Mouse (Mus musculus) lung, postnatal 0 days (tissue): ENCODE results near the gene Mindy4. TPM values are rescaled to one million over a fixed set of nuclear protein-coding genes. Genes with fewer than 3 reads are reported as not detected.
A peak's percentile ranks its signal among the peaks of the same experiment; 100 is the strongest.

Source experiments
- ATAC-seq: fragments of 200-750 bp; cut with Nextera tagmentation; 2 replicates; pipeline ENCODE4 v1.8.0; 2017; ENCODE audit warnings: moderate library complexity
- DNase-seq: peaks from one replicate; pipeline ENCODE4 v3.0.0-alpha.2; 2016; ENCODE audit warnings: low spot score
- H3K27ac ChIP-seq: fragments of 300-500 bp; sonication (generic); 2 replicates; pipeline ENCODE4 v1.5.1; 2014; ENCODE audit warnings: antibody characterized with exemption, mild to moderate bottlenecking, low read length, mixed read lengths
- H3K27me3 ChIP-seq: fragments of 300-500 bp; sonication (generic); replicated peaks from 2 replicates; pipeline ENCODE4 v1.6.1; 2014; ENCODE audit warnings: low read length, mixed read lengths; ENCODE audit not compliant: insufficient read depth
- H3K36me3 ChIP-seq: fragments of 300-500 bp; sonication (generic); 2 replicates; pipeline ENCODE4 v1.6.1; 2014; ENCODE audit warnings: low read length, mixed read lengths; ENCODE audit not compliant: insufficient read depth
- H3K4me1 ChIP-seq: fragments of 300-500 bp; sonication (generic); 2 replicates; pipeline ENCODE4 v1.6.1; 2014; ENCODE audit warnings: antibody characterized with exemption, low read depth, low read length, mixed read lengths; ENCODE audit not compliant: insufficient read depth
- H3K4me2 ChIP-seq: fragments of 300-500 bp; sonication (generic); replicated peaks from 2 replicates; pipeline ENCODE4 v1.6.1; 2014; ENCODE audit warnings: low read depth, mild to moderate bottlenecking, low read length, moderate library complexity, mixed read lengths
- H3K4me3 ChIP-seq: fragments of 300-500 bp; sonication (generic); 2 replicates; pipeline ENCODE4 v1.5.1; 2014; ENCODE audit warnings: low read depth, low read length
- H3K9ac ChIP-seq: fragments of 300-500 bp; sonication (generic); replicated peaks from 2 replicates; pipeline ENCODE4 v1.6.1; 2014; ENCODE audit warnings: low read depth, mild to moderate bottlenecking
- H3K9me3 ChIP-seq: fragments of 300-500 bp; sonication (generic); 2 replicates; pipeline ENCODE4 v1.6.1; 2016; ENCODE audit warnings: low read length, mixed read lengths
- CTCF ChIP-seq: IDR thresholded peaks from 2 replicates; pipeline ENCODE4 v1.5.1; 2016; ENCODE audit warnings: antibody characterized with exemption, mild to moderate bottlenecking
- EP300 ChIP-seq: IDR thresholded peaks from 2 replicates; pipeline ENCODE4 v1.6.1; 2016; ENCODE audit warnings: antibody characterized with exemption, mild to moderate bottlenecking, control low read depth
- WGBS: fragments of 180-500 bp; shearing (Covaris S2); extraction: QIAGEN DNeasy Blood & Tissue Kit; methylation state at CpG from one replicate; pipeline ENCODE4 v1.1.7; 2014; 5-methylcytosine and 5-hydroxymethylcytosine counted together
- polyA plus RNA-seq: library from polyadenylated mRNA; unstranded; fragments of >200 nt; fragmentation: Nextera tagmentation; extraction: Ambion mirVana; gene quantifications from 2 replicates; pipeline ENCODE4 v1.2.1, GENCODE M21; 2015

The Mindy4 gene
- polyA plus RNA-seq, 1 experiment from 2014 or later = 14.4 TPM

- DNase-seq (no peak), ATAC-seq (no peak)
- Histone ChIP-seq H3K4me3 (no peak overlapping the region), H3K36me3 (no peaks in the 10 kb centered on the region), H3K9me3 (no peaks in the 10 kb centered on the region), H3K27me3 (no peaks in the 10 kb centered on the region), H3K4me1 (peaks cover 26% of the 10 kb centered on the region), H3K27ac (no peak overlapping the region), H3K9ac (no peak overlapping the region), H3K4me2 (no peak overlapping the region)
- 76% methylated on average over 4 of the region's 4 CpGs for WGBS
- TF ChIP-seq EP300 (no peak), CTCF (no peak)
Observed at GRCm38 (mm10) chr6:55354456-55355117, 151.4 kb downstream of the Mindy4 start.

GRCm38 (mm10) chr6:55355575-55355974 is 152.4 kb downstream of the Mindy4 start:
- Histone ChIP-seq H3K4me3 (no peak overlapping the region), H3K36me3 (no peaks in the 10 kb centered on the region), H3K9ac (no peak overlapping the region), H3K27ac (no peak overlapping the region), H3K4me1 (peaks cover 26% of the 10 kb centered on the region), H3K4me2 (no peak overlapping the region), H3K27me3 (no peaks in the 10 kb centered on the region), H3K9me3 (no peaks in the 10 kb centered on the region)
- ATAC-seq (peak; percentile 37), DNase-seq (peak; percentile 53)
- WGBS = 37% methylated on average over 7 of the region's 7 CpGs
- no peak for TF ChIP-seq CTCF
- TF ChIP-seq EP300 = no peak; the same call in 1 of the 2 replicates

GRCm38 (mm10) chr6:55356017-55356703 is 153.0 kb downstream of the Mindy4 start:
- Histone ChIP-seq H3K4me2 (no peak overlapping the region), H3K9ac (no peak overlapping the region), H3K4me3 (no peak overlapping the region), H3K9me3 (no peaks in the 10 kb centered on the region), H3K27ac (0 out of 2 replicates have a peak overlapping the region, but pooled peaks have one; percentile 43), H3K4me1 (peaks cover 26% of the 10 kb centered on the region), H3K36me3 (no peaks in the 10 kb centered on the region), H3K27me3 (no peaks in the 10 kb centered on the region)
- ATAC-seq (peak; percentile 66), DNase-seq (peak; percentile 60)
- peak; percentile 81; the same call in 1 of the 2 replicates for TF ChIP-seq EP300
- no peak; the same call in 1 of the 2 replicates for TF ChIP-seq CTCF
- WGBS = 16% methylated on average over 5 of the region's 5 CpGs

- Histone ChIP-seq H3K4me3 (no peak overlapping the region), H3K36me3 (no peaks in the 10 kb centered on the region), H3K27me3 (no peaks in the 10 kb centered on the region), H3K9me3 (no peaks in the 10 kb centered on the region), H3K4me2 (no peak overlapping the region), H3K4me1 (peaks cover 26% of the 10 kb centered on the region), H3K9ac (no peak overlapping the region), H3K27ac (no peak overlapping the region)
- ATAC-seq (no peak), DNase-seq (no peak)
- WGBS = 50% methylated on average over 5 of the region's 5 CpGs
- TF ChIP-seq CTCF (0 out of 2 replicates have a peak, but pooled peaks have one; percentile 6), EP300 (no peak)
Observed at GRCm38 (mm10) chr6:55356976-55357635, 153.9 kb downstream of the Mindy4 start.

- Histone ChIP-seq H3K27ac (no peak overlapping the region), H3K9ac (no peak overlapping the region), H3K36me3 (no peaks in the 10 kb centered on the region), H3K4me3 (no peak overlapping the region), H3K4me2 (no peak overlapping the region), H3K4me1 (peaks cover 26% of the 10 kb centered on the region), H3K9me3 (no peaks in the 10 kb centered on the region), H3K27me3 (no peaks in the 10 kb centered on the region)
- TF ChIP-seq CTCF = no peak
- no peak for TF ChIP-seq EP300
- WGBS = 15% methylated on average over 6 of the region's 6 CpGs
- ATAC-seq (peak; percentile 8; the same call in 1 of the 2 replicates), DNase-seq (no peak)
Observed at GRCm38 (mm10) chr6:55357636-55358031, 154.5 kb downstream of the Mindy4 start.

GRCm38 (mm10) chr6:55358731-55359143 is 155.6 kb downstream of the Mindy4 start:
- H3K27me3 ChIP-seq = no peaks in the 10 kb centered on the region
- TF ChIP-seq EP300 = no peak
- TF ChIP-seq CTCF = peak; percentile 82
- no peak overlapping the region for H3K27ac ChIP-seq
- 20% methylated on average over 2 of the region's 2 CpGs for WGBS
- no peak overlapping the region for H3K4me2 ChIP-seq
- no peaks in the 10 kb centered on the region for H3K9me3 ChIP-seq
- DNase-seq = peak; percentile 77
- ATAC-seq = peak; percentile 29
- peaks cover 26% of the 10 kb centered on the region for H3K4me1 ChIP-seq
- no peak overlapping the region for H3K9ac ChIP-seq
- H3K4me3 ChIP-seq = no peak overlapping the region
- no peaks in the 10 kb centered on the region for H3K36me3 ChIP-seq
